ENCODE assay signal across 8 mouse cellular contexts in genomic region chr10:107361546-107361945, GRCm38 (mm10).
DNase-seq lines count a peak whose midpoint lies in the region.

No protein-coding gene starts in this region.

- intact Hi-C loops in heart, postnatal 25 days (cut with DNase I): no loop called here

- DNase-seq in gastrocnemius, adult 18-20 months (ENCODE audit: low spot score): peak; percentile 36
- no peak for DNase-seq in gastrocnemius, postnatal 4 days (ENCODE audit: low spot score in 2 of 2)
- DNase-seq in right cerebral cortex, postnatal 10 days (ENCODE audit: low spot score in 2 of 2): peak; percentile 27 to 33
- no peak for DNase-seq in right cerebral cortex, postnatal 14 days
- DNase-seq in heart, postnatal 25 days (ENCODE audit: low spot score): peak; percentile 8
- DNase-seq in ovary, postnatal 10 days (ENCODE audit: low spot score): no peak
- DNase-seq in layer of hippocampus, postnatal 14 days (ENCODE audit: low spot score in 2 of 2): no peak
- DNase-seq in adrenal gland, postnatal 14 days: no peak

Comparison
In these comparisons a context has a peak if more than half of its experiments do, and no peak if none do; other contexts are left out.
1. DNase-seq: peak in gastrocnemius, adult 18-20 months (single experiment), right cerebral cortex, postnatal 10 days (2 of 2) and heart, postnatal 25 days (single experiment); none in gastrocnemius, postnatal 4 days (0 of 2), right cerebral cortex, postnatal 14 days (single experiment), ovary, postnatal 10 days (single experiment), layer of hippocampus, postnatal 14 days (0 of 2) and adrenal gland, postnatal 14 days (single experiment).